Mouse (Mus musculus) adipocyte (in vitro differentiated cells): ENCODE measurements around the gene Prkci.
A peak's percentile ranks its signal among the peaks of the same experiment; 100 is the strongest.

Experiments used
- DNase-seq: peaks from one replicate; pipeline ENCODE4 v3.0.0-alpha.2; 2016; ENCODE audit warnings: low spot score

Gene Prkci

DNA sequence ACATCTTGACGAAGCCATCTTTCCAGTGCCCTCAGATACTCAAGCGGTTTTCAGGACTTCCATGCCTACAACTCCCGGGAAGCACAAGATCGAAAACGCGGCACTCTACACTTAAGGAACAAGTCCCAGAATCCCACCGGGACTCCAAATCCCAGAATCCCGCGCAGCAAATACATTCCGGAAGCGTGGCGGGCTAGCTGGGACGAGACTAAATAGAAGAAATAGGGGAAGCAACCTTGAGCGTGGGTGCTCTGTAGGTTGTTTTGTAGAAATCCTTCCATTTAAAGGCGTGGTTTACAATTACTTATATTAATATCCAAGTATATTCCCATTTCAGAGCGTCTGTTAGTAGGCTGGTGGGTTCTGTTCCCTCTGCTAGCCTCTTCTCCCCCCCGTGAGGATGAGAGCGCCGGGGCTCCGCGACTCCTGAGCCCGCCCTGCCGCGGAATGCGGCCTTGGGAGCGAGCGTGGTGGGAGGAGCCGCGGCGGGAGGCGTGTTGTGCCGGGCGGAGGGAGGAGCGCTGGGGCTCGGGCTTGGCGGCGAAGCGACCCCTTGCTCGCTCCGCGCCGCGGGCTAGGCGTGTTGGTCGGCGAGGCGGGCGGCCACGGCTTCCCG, at the start of gene Prkci:
TSS of gene Prkci (plus strand) at position 465 of the 616 bp plus-strand sequence.
- peak; percentile 97 for DNase-seq

DNA sequence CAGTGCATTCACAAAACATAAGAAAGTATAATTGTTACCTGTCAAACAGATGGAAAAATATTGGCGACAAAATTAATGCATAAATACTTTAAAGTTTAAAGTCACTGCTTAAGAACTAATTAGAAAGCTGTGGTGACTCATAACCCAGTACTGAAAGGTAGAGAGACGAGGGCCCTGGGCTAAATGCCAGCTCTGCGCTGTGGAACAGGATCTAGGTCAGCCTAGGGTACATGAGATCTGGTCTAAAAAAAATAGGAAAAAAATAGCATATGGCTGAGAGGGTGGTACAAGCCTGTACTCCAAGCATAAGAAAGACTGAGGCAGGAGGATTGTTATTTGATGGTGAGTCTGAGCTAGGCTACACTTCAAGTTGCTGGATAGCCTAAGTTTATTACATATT, 43.9 kb upstream of the Prkci start:
- no peak for DNase-seq

GRCm38 (mm10) chr3:30952273-30953070, 43.1 kb upstream of the Prkci start:
- no peak for DNase-seq

DNA sequence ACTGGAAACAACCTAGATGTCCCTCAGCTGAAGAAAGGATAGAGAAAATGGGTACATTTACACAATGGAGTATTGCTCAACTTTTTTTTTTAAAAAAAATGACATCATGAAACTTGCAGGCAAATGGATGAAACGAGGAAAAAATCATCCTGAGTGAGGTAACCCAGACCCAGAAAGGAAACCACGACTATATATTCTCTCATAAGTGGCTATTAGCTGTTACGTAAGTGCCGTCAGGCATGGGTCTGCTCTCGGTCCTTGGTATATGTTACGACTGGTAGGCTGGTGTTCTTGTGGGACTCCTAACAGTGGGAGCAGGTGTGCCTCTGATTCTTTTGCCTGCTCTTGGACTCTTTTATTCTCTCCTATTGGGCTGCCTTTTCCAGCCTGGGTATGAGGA, 39.2 kb upstream of the Prkci start:
- no peak for DNase-seq

- DNase-seq, result no peak
Measured at GRCm38 (mm10) chr3:30958709-30959108, 36.8 kb upstream of the Prkci start.

DNA sequence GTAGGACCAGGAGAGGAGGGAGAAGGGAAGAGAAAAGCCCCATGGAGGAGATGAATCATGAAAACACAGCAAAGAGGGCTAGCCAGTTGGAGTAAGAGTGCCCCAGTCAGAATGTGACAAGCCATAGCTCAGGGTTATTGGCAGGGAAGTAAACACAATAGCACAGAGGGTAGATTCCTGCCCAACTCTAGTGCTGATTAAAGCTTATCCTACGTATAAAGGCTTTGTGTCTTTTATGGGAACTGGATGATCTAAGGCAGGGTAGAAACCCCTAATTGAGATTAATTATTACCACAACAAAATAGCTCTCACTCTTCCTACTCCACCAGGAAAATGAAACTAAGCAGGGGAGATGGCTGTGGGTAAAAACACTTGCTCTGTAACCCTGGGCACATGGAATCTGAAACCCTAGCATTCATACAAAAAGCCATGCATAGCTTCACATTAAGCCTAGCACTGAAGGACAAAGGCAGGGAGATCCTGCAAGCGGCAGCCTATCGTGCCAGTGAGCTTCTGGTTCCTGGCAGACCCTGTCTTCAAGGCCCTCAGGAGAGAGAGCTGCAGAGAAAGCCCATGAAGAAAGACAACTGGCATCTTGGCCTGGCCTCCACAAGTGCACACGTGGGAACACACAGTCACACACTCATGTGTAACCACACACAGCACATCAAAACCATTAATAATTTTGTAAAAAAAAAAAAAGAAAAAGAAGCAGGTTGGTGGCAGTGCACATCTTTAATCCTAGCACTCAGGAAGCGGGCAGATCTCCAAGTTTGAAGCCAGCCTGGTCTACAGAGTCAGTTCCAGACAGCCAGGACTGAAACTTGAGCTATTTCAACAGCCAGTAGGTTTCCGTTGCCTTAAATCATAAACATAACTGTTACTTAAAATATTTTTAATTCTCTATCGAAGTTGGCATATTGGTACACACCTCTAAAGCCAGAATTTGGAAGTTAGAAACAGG, 35.4 kb upstream of the Prkci start:
- peak; percentile 58 for DNase-seq

DNA sequence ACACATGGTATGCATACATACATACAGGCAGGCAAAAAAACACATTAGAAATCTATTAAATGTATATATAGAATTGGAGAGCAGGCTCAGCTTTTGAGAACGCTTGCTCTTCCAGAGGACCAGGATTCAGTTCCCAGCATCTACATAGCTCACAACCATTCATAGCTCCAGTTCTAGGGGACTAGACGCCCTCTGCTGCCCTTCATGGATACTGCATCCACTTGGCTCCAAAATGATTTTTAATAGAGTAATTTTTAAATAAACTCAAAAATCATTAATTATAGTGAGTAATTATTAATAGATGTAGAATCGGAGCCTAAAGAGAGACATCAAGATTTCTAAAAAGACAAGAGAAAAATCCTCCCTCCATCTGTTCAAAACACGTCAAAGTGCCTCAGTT, 32.4 kb upstream of the Prkci start:
- no peak for DNase-seq

- DNase-seq, result no peak
Measured at GRCm38 (mm10) chr3:30964216-30964615, 31.3 kb upstream of the Prkci start.

- no peak for DNase-seq
Measured at GRCm38 (mm10) chr3:30965644-30966043, 29.9 kb upstream of the Prkci start.

DNA sequence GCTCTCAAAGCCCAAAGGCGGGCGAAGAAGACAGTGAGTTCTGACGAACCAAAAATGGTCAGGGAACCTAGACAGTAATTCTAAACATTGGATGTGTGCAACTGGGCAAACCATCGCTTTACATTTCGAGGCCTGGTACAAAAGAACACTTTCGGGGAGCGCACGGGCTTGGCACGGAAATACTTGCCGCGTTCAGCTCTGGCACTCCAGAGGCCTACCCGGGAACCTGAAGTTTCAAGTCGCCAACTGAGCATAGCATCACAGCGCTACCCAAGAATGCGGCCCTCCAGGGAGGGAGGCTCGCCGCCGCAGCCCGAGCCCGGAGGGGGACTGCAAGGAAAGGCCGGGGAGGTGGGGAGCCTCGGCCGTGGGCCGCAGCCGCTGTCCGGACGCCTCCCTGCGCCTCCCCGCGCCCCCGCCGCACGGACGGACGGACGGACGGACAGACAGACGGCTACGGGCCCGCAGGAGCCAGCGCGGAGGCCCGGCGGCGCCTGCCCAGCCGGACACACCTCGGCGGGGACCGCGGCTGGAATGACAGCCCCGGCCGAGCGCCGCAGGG, 26.9 kb upstream of the Prkci start:
- DNase-seq, result peak; percentile 66

GRCm38 (mm10) chr3:30969104-30969581, 26.4 kb upstream of the Prkci start, which contains the start of gene Phc3:
TSS of gene Phc3 (minus strand) at chr3:30969415.
- peak; percentile 94 for DNase-seq

DNA sequence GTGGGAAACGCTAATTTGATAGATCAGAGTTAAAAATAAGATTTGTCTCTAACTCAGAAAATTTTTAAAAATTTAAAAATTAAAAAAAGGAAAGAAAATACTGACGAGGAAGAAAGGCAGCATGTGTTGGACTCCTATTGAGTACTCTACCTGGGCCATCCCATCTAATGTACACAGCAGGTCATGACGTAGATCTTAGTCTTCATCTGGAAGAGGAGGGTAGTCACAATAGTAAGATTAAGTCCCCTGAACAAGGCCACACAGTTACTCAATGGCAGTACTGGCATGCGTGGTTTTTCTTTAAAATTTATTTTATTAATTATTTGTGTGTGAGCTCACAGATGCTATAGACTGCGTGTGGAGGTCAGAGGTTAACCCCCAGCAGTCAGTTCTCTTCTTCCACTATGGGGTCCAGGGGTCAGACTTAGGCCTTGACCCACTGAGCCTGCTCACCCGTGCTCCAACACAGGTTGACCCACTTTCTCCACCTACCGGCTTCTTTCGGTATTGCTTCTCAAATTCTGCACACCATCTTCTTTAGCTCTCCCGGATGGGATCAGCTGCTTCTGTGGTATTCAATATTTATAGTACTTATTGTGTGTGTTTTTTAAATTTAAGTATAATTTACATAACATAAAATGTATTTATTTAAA, 20.3 kb upstream of the Prkci start:
- peak; percentile 77 for DNase-seq

DNA sequence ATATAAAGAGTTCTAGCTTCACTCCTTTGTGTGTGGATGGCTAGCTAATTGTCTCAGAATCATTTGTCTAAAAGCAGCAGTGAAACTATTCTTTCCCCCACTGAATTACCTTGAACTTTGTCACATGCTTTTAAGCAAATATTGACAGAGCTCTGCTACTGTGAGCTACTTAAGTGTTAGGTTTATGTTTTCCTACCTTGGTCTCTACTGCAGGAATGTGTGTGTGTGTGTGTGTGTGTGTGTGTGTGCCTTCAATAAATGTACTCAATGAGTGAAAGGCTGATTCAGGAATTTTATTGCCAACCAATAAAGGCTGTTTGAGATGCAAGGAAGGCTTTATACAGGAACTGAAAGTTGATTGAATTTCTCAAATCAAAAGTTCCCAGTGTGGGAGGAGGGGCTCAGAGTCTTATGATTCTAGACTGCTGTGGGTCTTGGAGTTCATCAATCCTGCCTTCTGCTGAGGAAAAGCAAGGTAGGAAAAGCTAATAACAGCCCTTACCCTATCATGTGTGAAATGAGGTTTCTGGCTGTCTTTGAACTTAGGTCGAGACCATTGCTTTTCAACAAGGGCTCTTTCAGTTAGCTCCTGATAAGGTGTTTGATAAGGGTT, 18.4 kb upstream of the Prkci start:
- no peak for DNase-seq

DNA sequence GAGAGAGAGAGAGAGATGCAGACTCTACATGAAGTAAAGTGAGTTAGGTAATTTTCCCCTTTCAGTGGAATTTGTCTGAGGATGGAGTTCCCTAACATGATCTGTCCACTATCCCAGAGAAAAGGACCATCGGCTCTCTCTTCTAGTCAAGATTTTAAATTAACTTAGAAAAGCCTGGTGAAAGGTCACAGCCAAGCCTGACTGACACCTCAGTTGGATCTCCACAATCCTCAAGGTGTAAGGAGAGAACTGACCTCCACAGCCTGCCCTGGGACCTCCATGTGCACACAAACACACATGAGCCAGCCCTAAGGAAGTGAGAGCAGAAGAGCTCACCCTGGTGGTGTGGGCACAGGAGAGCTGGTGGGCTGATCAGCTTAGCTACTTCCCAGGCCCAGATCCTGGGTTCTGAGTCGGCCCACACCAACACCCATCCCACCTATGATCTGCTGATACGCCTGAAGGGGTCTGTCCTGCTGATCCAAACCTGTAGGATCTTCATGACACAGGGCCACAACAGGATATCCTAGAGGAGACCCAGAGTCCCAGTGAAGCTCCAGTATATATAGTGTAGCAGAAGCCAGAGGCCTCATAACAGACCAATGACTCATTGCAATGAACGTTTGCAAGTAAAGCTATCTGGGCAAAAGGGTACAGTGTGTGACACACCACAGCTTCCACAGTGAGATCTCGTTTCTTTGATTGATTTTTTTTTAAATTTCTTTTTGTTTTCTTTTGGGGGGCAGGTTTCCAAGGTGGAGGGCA, 13.7 kb upstream of the Prkci start:
- DNase-seq, result peak; percentile 79

- no peak for DNase-seq
Measured at GRCm38 (mm10) chr3:30982924-30983536, 12.5 kb upstream of the Prkci start.

GRCm38 (mm10) chr3:30987396-30988318, 7.9 kb upstream of the Prkci start:
- DNase-seq, result no peak

DNA sequence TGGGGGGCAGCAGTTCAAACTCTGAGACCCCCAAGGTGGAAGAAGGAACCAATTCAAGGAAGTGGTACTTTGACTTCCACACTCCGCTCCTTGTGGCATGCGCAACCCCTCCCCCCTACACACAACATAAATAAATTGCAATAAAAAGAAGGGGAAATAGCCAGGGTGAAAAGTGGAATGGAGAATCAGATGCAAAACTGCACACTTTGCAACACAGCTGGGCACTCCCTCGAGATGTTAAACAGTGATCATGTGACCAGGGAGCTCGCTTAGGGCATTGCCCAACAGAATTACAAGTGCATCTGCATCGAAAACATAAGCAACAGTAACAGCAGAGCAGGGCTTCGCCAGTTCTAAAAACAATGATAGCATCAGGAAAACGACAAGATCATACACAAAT, 3.4 kb upstream of the Prkci start:
- DNase-seq, result no peak

- no peak for DNase-seq
Measured at GRCm38 (mm10) chr3:30993066-30993573, 2.4 kb upstream of the Prkci start.
